Mouse (Mus musculus) heart, postnatal 0 days (tissue): ENCODE data around the gene Tcte2.

Source experiments
- CTCF ChIP-seq: IDR thresholded peaks from 2 replicates; pipeline ENCODE4 v1.5.1; 2016; ENCODE audit warnings: antibody characterized with exemption, control low read depth, low read depth
- EP300 ChIP-seq: IDR thresholded peaks from 2 replicates; pipeline ENCODE4 v1.6.1; 2016; ENCODE audit warnings: antibody characterized with exemption, low read depth

- no peak for TF ChIP-seq CTCF
- no peak for TF ChIP-seq EP300
These were observed 44.2 kb downstream of the Tcte2 start for GRCm38 (mm10) chr17:13717428-13717827.
